Mouse (Mus musculus) lung, postnatal 0 days (tissue): ENCODE data around the gene Picalm.

Experiments
- CTCF ChIP-seq: IDR thresholded peaks from 2 replicates; pipeline ENCODE4 v1.5.1; 2016; ENCODE audit warnings: antibody characterized with exemption, mild to moderate bottlenecking
- EP300 ChIP-seq: IDR thresholded peaks from 2 replicates; pipeline ENCODE4 v1.6.1; 2016; ENCODE audit warnings: antibody characterized with exemption, mild to moderate bottlenecking, control low read depth

- TF ChIP-seq CTCF (no peak), EP300 (no peak)
These were observed 43.8 kb downstream of the Picalm start for GRCm38 (mm10) chr7:90173778-90174177.
